Mouse (Mus musculus) hematopoietic stem cell, adult 5-6 weeks (primary cell): ENCODE data around the gene Tbc1d4. TPM values are rescaled to one million over a fixed set of nuclear protein-coding genes. Genes with fewer than 3 reads are reported as not detected.

ENCODE experiments used
- ATAC-seq, 2 experiments: fragments of 125-278 bp in 1 of 2; replicated peaks in 1 of 2; 2 replicates each; pipeline ENCODE4 v1.8.0; 2016 to 2017; ENCODE audit warnings: inconsistent platforms in 2 of 2, mild to moderate bottlenecking in 2 of 2, moderate number of reproducible peaks in 2 of 2, low read depth in 1 of 2, moderate TSS enrichment in 1 of 2; ENCODE audit not compliant: low FRiP score in 2 of 2, poor library complexity in 2 of 2, severe bottlenecking in 2 of 2, insufficient read depth in 1 of 2, low TSS enrichment in 1 of 2
- total RNA-seq: library from RNA; stranded (forward); fragments of 172-1452, 232-1000 nt; gene quantifications from 2 replicates; pipeline ENCODE4 v1.2.3, GENCODE M21; 2017

Gene Tbc1d4
- total RNA-seq, 1 experiment from 2014 or later = 23.2 TPM

DNA sequence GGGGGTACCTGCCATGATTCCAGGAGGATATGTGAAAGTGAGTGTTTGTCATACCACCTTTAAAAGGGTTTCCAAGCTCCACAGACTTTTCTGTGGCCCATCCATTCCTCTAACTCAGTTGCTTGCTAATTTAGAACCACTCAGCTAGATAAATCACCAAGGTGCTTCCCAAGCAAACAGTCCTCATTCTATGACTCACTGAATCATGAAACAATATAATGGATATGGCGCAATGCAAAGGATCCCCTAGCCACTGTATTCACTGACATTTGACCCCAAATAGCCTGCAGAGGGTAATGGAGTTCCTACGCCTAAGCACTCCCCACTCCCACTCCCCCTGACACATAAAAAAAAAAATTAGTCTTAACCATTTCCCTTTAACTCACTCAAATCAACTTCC lies 191.3 kb downstream of the Tbc1d4 start:
- no peak for ATAC-seq

Other genes with a start within 250 kb of the Tbc1d4 start
- gene Commd6, start 31.5 kb upstream of the Tbc1d4 start, total RNA-seq = 29.4 and 43.9 TPM in 2 replicates
- 57.5 and 59.2 TPM in 2 replicates for gene Uchl3, start 44.8 kb upstream of the Tbc1d4 start, total RNA-seq
- gene Gm9922, start 120.6 kb upstream of the Tbc1d4 start, total RNA-seq = not detected in 2 replicates
- gene Lmo7, start 120.8 kb upstream of the Tbc1d4 start, total RNA-seq = 1.0 and 2.8 TPM in 2 replicates